Mouse (Mus musculus): Measurements from ENCODE around the gene Ank2.
A peak's percentile ranks its signal among the peaks of the same experiment; 100 is the strongest.

Ank2 gene

GRCm38 (mm10) chr3:127235271-127235670, 263.9 kb downstream of the Ank2 start:
- DNase-seq (ENCODE audit: low read depth), result no peak

- no peak for DNase-seq (ENCODE audit: low read depth)
These were observed 273.1 kb downstream of the Ank2 start for GRCm38 (mm10) chr3:127225799-127226730.

GRCm38 (mm10) chr3:127225167-127225798, 273.9 kb downstream of the Ank2 start:
- no peak for DNase-seq (ENCODE audit: low read depth)

- no peak for DNase-seq (ENCODE audit: low read depth)
These were observed 274.6 kb downstream of the Ank2 start for GRCm38 (mm10) chr3:127224315-127225166.

GRCm38 (mm10) chr3:127222086-127222485, 277.1 kb downstream of the Ank2 start:
- no peak for DNase-seq (ENCODE audit: low read depth)

GRCm38 (mm10) chr3:127220859-127221258, 278.3 kb downstream of the Ank2 start:
- DNase-seq (ENCODE audit: low read depth), result no peak

GRCm38 (mm10) chr3:127213534-127213933, 285.6 kb downstream of the Ank2 start:
- DNase-seq (ENCODE audit: low read depth), result no peak

- DNase-seq (ENCODE audit: low read depth), result no peak
These were observed 288.0 kb downstream of the Ank2 start for GRCm38 (mm10) chr3:127211119-127211518.

GRCm38 (mm10) chr3:127210552-127210951, 288.6 kb downstream of the Ank2 start:
- no peak for DNase-seq (ENCODE audit: low read depth)

- no peak for DNase-seq (ENCODE audit: low read depth)
These were observed 290.3 kb downstream of the Ank2 start for GRCm38 (mm10) chr3:127208871-127209270.

GRCm38 (mm10) chr3:127205883-127206434, 293.2 kb downstream of the Ank2 start:
- no peak for DNase-seq (ENCODE audit: low read depth)

GRCm38 (mm10) chr3:127202484-127203115, 296.6 kb downstream of the Ank2 start:
- no peak for DNase-seq (ENCODE audit: low read depth)

GRCm38 (mm10) chr3:127200789-127201188, 298.4 kb downstream of the Ank2 start:
- DNase-seq (ENCODE audit: low read depth), result no peak

- DNase-seq (ENCODE audit: low read depth), result no peak
These were observed 300.0 kb downstream of the Ank2 start for GRCm38 (mm10) chr3:127199112-127199665.

GRCm38 (mm10) chr3:127198656-127199055, 300.5 kb downstream of the Ank2 start:
- DNase-seq (ENCODE audit: low read depth), result no peak

GRCm38 (mm10) chr3:127188789-127189128, 310.4 kb downstream of the Ank2 start:
- DNase-seq (ENCODE audit: low read depth), result no peak

- no peak for DNase-seq (ENCODE audit: low read depth)
These were observed 310.9 kb downstream of the Ank2 start for GRCm38 (mm10) chr3:127188086-127188788.

- DNase-seq (ENCODE audit: low read depth), result no peak
These were observed 312.1 kb downstream of the Ank2 start for GRCm38 (mm10) chr3:127187081-127187480.

- DNase-seq (ENCODE audit: low read depth), result no peak
These were observed 312.9 kb downstream of the Ank2 start for GRCm38 (mm10) chr3:127186239-127186638.

GRCm38 (mm10) chr3:127183998-127184753, 315.0 kb downstream of the Ank2 start:
- DNase-seq (ENCODE audit: low read depth), result peak; percentile 9
